Mouse (Mus musculus): ENCODE results near the gene Cpm.

The Cpm gene

DNA sequence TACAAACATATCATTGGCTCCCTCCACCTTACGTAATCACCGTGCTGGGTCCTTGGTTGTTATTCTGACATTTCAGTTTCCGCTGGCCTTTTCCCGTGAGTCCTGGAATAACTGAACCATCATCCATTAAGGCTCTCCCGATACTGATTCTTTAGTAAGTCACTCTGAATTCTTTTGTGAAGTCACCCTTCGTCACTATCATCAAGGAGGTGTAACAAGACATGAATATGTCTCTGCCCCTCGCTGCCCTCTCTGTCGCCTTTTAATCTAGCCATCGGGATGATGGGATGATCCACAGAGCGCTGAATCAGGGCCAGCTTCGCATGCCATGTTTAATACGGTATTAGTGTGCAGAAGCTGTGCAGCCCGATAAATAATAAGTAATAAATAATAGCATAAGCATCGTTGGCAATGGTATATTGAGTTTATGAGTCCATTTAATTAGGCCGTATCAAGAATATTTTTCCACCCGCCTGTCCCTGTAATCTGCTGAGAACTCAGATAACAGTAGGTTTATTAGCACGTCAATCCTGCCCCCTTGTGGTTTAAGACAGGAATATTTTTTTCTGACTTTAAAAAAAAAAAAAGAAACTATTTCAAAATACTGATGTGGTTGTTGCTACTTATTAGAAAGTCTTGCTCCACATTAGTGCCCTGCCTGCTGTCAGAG, 47.5 kb downstream of the Cpm start:
- DNase-seq (ENCODE audit: low spot score), result no peak

DNA sequence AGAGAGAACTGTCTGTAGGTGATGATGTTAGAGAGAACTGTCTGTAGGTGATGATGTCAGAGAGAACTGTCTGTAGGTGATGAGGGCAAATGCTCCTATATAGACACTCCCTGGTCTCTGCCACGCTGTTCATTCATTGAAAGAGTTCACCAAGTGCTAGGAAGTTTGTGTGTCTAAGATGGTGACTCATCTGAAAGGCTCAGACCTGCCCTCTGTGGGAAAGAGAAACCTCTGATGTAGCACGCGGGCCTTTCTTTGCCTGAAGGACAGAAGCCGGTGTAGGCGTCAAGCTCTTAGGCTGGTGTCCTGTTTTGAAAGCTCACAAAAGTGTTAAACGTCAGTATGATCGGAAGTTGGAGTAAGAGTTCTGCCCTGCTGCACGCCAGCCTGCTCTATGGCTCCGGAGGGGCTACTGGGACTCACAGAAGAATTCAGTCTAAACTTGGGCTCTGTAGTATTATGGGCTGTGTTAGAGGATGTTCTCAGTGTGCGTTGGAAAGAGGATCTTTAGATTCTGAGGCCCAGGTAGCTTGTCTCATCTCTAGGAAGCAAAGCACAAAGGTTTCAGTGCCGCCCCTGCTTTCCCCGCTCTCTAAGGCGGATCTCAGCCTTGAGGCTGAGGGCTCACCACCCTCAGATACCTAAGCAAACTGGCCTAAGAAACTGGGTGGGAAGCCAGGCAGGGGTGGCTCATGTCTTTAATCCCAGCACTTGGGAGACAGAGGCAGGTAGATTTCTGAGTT, 48.4 kb downstream of the Cpm start:
- DNase-seq (ENCODE audit: low spot score), result no peak

- no peak for DNase-seq (ENCODE audit: low spot score)
Observed at GRCm38 (mm10) chr10:117678357-117678756, 49.1 kb downstream of the Cpm start.

DNA sequence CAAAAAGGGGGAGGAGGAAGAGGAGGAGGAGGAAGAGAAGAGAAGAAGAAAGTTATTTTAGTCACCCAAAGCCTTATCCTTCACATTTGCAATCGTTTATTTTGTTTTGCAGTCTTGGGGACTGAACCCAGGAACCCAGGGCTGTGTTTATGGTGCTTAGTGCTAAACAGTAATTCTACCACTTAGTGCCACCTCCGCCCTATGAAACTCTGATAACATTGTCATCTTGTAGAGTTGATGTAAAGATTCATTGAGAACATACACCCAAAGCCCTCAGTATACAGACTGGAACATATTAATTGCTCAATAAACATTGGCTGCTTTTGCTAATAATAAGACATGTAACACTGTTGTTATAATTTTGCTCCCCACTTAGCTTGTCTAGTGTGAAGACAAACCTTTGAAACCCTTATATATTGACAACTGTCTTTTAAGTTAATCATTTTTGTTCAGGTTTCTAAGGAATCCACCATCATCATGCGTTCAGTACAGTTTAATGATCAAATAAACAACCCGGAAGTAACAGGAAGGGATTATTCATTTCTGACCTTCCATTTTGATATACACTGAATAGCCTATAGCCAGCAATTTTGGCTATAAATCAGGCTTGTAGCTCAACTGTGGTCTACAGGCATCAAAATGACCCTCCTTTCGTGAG, 49.9 kb downstream of the Cpm start:
- DNase-seq (ENCODE audit: low spot score), result no peak

DNA sequence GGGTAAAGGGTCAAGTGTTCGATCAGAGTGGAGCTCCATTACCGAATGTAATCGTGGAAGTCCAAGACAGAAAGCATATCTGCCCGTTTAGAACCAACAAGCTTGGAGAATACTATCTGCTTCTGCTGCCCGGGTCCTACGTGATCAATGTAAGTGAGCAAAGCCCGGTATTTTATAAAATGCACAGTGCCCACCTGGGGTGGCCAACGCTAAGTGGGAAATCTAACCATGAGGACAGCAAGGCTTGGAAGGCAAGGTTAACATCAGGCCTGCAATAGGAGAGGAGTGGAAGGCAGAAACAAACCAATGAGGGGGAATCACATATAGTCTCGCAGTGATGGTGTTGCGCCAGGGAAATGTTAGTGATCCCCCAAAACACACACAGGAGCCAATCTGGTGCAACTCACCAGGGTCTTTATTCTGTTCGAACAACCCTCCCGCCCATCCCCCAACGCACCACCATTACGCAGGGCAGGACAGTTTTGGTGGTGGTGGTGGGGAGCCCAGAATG, 50.7 kb downstream of the Cpm start:
- DNase-seq (ENCODE audit: low spot score), result no peak

GRCm38 (mm10) chr10:117680868-117681513, 51.7 kb downstream of the Cpm start:
- no peak for DNase-seq (ENCODE audit: low spot score)

DNA sequence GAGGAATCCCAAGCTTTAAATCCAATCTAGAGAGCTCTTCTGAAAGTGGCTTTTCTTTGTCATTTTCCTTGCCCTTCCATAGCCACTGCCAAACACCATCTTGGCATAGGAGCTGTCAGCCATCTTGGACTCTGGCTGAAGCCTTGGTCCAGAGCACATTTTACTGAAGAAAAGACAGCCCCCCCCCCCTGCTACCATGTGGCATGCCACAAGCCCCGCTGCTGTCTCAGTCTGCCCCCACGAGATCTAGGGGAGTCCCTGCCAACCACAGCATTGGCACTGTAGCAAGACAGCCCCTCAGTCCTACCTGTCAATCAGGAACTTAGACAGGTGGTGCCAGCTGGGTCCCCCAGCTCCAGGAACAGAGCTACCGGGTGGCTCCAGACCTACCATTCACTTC, 52.2 kb downstream of the Cpm start:
- DNase-seq (ENCODE audit: low spot score), result no peak

- DNase-seq (ENCODE audit: low spot score), result no peak
Observed at GRCm38 (mm10) chr10:117681999-117682857, 52.9 kb downstream of the Cpm start.

- no peak for DNase-seq (ENCODE audit: low spot score)
Observed at GRCm38 (mm10) chr10:117682858-117683733, 53.8 kb downstream of the Cpm start.

DNA sequence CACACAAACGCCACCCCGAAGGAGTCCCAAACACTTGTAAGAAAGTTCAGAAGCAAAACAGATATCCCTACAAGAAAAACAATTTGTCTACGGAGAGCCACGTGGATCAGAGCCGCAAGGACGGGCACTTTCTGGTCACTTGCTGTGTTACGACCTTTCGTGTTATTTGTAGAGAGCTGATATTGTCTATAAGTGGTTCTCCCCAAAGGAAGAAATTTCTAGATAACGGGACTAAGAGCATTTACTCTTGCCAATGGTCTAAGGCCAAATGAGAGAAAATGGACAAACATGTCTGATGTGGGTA, 54.4 kb downstream of the Cpm start:
- DNase-seq (ENCODE audit: low spot score), result no peak

GRCm38 (mm10) chr10:117684298-117685170, 55.2 kb downstream of the Cpm start:
- DNase-seq (ENCODE audit: low spot score), result no peak

DNA sequence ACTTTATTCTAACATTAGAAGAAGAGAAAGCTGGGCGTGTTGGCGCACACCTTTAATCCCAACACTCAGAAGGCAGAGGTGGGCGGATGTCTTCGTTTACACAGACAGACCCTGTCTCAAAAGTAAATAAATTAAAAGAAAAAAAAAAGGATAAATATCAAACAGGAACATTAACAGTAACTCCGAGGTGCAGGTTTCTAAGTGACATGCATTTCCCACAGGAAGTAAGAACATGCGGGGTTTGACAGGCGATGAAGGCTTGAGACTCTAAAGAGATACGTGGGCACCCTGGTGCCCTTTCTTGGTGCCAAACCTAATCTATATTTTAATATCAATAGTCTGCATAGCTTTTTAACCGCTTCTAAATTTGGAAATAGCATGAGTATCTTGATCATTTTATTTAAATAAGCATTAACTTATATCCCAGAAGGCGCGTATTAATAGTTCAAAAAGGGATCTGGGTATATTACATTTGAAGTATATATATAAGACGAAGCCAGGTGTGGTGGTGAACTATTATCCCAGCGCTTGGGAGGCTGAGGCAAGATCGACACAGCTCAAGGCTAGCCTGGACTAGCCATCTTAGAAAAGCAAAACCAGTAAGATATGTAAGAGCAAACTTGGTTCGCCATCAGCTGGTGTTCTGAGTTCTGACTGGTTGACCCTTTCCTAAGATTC, 56.0 kb downstream of the Cpm start:
- no peak for DNase-seq (ENCODE audit: low spot score)

DNA sequence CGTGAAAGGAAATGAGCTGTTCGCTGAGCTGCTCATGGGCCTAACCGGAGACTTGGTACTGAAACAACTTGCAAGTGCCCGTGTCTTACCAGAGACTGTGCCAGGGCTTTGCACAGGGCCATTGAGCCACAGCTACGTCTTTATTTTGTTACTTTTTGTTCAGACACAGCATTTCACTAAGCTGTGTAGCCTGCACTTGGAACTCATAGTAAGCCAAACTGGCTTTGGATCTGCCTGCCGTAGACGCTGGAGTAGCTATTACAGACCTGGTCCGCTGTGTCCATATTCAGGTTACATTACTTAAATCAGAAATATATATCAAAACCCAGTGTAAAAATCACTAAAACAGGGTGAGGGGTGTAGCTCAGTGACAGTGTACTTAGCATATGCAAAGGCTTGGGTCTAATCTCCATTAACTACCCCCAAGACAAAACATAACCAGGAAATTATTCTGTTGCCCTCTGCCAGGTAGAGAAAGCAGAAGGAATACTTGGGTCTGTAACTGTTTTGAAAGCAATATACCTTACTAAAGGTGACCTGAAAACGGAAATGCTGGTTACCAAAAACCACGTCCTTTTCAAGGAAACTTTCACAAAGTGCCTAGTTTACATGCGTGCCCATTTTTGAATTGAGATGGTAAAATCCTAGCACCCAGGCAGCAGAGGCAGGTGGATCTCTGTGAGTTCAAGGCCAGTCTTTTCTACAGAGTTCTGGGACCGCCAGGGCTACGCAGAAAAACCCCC, 56.7 kb downstream of the Cpm start:
- no peak for DNase-seq (ENCODE audit: low spot score)

DNA sequence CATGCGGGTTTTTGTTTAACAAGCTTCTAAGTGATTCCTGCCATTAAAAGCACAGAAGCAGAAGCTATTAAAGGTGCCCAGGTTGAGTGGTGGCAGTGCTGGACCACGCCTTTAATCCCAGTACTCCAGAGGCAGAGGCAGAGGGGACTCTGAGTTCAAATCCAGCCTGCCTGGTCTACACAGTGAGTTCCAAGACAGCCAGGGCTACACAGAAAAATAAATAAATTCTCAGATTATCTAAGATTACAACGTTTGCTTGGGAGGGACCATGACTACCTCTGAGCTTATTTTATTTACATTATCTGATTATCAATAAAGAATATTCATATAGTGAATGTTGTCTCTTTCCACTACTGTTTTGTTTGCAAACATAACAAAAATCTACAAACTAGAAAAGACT, 57.7 kb downstream of the Cpm start:
- no peak for DNase-seq (ENCODE audit: low spot score)

GRCm38 (mm10) chr10:117687577-117687976, 58.3 kb downstream of the Cpm start:
- DNase-seq (ENCODE audit: low spot score), result no peak

DNA sequence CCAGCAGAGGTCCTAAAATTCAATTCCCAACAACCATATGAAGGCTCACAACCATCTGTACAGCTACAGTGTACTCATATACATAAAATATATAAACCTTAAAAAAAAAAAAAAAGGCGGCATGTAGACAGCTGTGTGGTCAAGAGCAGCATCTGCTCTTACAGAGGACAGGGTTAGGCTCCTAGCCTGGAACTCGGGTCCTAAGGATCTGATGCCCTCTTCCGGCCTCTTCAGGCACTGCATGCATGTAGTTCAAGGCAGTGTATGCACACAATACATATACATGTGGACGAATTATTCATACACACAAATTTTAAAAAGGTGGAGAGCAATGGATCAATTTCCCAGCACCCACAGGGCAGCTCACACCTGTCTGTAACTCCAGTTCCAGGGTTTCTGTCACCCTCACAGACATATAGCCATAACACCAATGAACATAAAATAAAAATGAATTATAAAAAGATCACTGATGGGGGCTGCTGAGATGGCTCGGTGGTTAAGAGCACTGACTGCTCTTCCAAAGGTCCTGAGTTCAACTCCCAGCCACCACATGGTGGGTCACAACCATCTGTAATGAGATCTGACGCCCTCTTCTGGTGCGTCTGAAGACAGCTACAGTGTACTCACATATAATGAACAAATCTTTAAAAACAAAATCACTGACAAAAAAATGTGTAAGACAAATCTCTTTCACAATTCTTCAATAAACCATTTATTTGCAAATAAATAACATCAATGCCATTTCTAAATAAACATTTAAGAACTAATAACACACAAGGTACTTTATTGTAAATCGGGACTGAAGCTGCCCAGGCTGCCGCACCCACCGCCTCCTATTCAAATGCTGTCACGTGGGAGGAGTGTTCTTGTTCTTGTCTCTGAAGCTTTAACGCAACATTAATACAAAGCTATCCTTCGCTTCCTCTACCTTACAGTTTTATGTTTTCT, 59.2 kb downstream of the Cpm start:
- no peak for DNase-seq (ENCODE audit: low spot score)

All from ovary, adult 18-20 months (tissue).